Mouse (Mus musculus): ENCODE results near the gene Prkd2.

- TF ChIP-seq GATA1 (IDR thresholded peaks at IDR 0.05; ENCODE audit: low read length) (no peak), TAL1 (IDR thresholded peaks at IDR 0.05; ENCODE audit: low read length) (no peak)
These were observed 21.6 kb upstream of the Prkd2 start for GRCm38 (mm10) chr7:16821091-16821490.

Data from erythroblast, embryonic 14.5 days (primary cell).